Mouse (Mus musculus) natural killer cell, adult 2 months (primary cell): ENCODE results near the gene Ptpn1.
A peak's percentile ranks its signal among the peaks of the same experiment; 100 is the strongest.

Experiments used
- DNase-seq, 2 experiments: peaks; one replicate each; pipeline ENCODE4 v3.0.0; 2022; ENCODE audit warnings: low spot score in 2 of 2

Ptpn1 gene

DNA sequence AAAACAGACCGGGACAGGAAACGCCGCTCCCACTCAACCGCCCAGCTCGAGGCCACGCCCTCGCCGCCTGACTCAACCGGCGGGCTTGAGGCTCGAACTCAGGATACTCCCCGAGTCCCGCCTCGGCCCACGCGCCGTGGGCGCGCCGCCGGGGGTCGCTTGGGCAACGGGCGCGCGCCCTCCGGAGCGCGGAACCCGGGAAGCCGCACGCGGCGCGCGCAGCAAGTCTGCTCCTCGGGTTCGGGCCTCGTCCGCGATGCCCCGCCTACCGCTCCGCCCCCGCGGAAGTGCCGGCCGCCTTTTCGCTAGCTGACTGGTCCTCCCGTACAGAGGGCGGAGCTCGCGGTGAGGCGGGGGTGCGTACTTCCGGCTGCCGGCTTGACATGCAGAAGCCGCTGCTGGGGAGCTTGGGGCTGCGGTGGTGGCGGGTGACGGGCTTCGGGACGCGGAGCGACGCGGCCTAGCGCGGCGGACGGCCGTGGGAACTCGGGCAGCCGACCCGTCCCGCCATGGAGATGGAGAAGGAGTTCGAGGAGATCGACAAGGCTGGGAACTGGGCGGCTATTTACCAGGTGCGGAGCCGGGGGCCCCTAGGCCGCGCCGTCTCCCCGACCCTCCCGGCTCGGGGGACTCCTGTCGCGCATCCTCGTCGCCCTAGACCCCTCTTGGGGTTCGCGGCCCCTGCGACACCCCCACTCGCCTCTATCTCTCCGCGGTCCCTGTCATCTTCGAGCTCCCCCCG lies at the start of gene Ptpn1:
TSS of gene Ptpn1 (plus strand) at position 73 of the 742 bp plus-strand sequence.
- peak; percentile 98 to 99 for DNase-seq

- DNase-seq: no peak
Measured at GRCm38 (mm10) chr2:167886485-167886884, 45.4 kb upstream of the Ptpn1 start.

DNA sequence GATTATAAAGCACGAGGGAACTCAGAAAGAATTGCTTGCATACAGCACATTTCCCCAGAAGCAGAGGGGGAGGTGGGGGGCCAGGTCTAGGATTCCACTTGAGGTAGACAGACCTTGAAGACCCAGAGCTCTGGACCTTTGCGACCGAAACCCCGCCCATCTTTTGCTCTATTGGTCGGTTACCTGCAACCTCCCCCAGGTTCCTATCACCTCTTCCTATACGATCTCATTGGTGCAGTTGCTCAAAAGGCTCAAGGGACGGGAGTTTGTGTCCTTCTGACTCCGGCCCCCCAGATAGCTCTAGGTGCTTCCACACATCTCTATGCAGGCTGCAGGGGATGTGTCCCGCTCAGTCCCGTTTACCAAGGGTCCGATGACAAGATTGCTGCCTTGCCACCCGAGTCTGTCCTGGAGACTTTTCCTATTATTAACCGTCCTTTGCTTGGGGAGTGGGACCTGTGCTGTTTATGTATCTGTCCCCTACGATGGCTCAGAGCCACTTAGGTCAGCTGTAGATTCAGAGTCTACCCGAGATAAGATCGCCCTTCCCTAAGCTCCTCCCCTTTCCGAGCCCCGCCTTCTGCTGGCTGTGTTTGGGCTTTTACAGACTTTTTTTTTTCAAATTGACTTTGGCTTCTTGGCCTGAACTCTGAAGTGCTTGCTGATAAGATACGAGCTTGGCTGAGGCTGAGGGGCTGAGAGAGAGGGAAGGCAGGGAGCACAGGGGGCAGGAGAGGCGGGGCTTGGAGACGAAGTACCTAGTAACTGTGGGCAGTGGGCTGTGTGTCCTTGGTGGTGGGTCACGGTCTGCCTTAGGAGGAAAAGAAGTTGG lies 44.1 kb upstream of the Ptpn1 start:
- peak; percentile 46 to 57 for DNase-seq

- no peak for DNase-seq
Measured at GRCm38 (mm10) chr2:167888834-167889233, 43.0 kb upstream of the Ptpn1 start.

GRCm38 (mm10) chr2:167889886-167890285 lies 42.0 kb upstream of the Ptpn1 start:
- DNase-seq: no peak

DNA sequence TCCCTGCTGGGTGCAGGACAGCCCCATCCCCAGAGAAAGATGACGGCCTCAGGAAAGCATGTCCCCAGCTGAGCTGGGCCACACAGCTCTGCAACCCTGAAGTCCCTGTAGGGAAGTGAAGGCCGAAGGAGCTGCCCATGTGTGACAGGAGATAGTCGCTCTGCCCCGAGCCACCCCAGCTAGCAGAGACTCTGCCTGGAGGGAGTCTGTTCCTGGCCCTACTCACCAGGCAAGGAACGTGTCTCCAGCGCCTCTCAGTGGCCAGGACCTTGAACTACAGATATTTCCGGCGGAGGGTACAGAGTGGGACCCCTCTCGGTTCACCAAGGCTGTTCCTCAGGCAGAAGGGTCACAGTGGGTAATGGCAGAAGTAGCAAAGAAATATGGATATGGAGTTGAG lies 39.9 kb upstream of the Ptpn1 start:
- DNase-seq: peak; percentile 54 to 73

DNA sequence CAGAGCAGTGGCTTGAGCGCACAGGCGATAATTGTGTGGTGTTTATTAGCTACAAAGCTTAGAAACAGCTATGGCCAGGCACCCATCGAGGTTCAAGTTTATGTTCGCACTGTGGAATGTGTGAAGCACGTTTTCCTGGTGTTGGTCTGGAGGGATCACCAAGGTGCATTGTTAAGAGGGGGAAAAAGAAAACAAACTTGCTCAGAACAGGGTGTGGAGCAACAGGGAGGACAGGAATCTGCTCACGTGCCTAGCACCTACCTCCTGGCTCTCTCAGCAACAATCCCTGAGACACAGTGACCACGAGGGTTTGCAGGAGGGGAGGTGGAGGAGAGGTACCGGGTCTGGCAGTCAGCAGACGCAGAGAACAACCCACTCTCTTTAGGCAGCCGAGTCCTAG lies 38.2 kb upstream of the Ptpn1 start:
- no peak for DNase-seq

DNA sequence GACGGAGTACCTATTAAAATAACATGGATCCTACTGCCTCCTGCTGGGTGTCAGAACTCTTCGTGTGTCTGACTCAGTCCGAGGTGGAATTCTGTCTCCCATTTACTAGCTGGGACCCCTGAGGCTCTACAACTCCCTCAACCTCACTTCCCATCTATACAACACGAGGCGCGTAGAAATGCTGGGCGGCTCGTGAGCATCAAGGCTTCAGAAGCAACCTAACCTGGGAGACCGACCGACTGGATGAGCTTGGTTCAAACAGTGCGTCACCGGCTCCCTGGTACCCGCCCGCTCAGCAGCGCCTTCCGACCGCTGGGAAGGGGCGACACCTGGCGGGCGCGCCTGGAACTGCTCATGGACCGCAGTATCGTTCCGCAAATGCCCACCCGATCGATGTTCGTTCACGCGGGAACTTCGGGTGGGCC lies 36.9 kb upstream of the Ptpn1 start:
- peak; percentile 77 to 87 for DNase-seq

DNA sequence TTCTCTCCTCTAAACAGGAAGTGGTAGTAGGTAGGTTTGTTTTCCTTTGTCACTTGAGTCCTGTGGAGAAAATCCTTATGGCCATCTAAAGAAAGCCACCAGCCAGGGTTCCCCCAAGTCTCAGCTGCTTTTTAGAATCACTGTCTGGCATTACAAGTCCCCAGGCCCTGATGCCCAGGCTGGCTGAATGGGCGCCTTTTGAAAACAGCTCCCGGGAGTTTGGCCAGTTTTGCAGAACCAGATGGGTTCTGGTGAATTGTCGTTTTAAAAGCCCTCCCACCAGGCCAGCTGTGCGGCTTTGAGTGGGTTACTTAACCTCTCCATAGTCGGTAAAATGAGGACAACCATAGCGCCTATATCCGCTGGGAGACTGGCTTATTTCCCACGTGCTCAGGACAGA lies 34.0 kb upstream of the Ptpn1 start:
- DNase-seq: no peak

GRCm38 (mm10) chr2:167899989-167900421 lies 31.9 kb upstream of the Ptpn1 start:
- DNase-seq: no peak

- DNase-seq: no peak
Measured at GRCm38 (mm10) chr2:167902116-167902703, 29.6 kb upstream of the Ptpn1 start.

DNA sequence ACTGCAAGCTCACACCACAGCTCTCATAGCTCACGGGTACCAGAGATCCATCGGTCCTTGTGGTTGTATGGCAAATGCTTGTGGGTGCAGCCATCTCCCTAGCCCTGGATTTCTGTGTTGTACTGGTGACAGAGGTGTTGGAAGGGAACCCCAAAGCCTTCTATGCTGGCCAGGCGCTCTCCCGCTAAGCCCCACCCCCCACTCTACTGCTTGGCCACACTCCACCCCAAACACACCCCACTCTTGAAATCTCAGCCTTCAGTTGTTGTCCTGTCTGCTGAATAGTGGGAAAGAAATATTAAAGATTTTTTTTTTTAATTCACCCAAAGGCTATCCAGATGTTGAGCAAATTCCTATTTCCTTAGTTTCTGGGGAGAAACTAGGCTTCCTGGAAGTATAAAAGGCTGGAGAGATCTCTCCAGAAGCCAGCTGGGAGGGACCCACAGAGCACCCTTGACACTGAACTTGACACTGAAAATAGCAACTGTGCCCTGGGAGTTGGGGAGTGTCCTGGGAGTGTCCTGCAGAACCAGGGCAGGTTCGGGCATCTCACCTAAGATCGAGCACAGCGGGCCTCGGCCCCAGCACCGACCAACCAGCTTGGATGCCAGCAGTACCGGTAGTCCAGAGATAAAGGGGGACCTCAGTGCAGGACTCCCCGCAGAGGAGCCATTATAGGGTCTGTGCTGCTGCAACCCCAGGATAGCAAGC lies 28.5 kb upstream of the Ptpn1 start:
- no peak for DNase-seq

DNA sequence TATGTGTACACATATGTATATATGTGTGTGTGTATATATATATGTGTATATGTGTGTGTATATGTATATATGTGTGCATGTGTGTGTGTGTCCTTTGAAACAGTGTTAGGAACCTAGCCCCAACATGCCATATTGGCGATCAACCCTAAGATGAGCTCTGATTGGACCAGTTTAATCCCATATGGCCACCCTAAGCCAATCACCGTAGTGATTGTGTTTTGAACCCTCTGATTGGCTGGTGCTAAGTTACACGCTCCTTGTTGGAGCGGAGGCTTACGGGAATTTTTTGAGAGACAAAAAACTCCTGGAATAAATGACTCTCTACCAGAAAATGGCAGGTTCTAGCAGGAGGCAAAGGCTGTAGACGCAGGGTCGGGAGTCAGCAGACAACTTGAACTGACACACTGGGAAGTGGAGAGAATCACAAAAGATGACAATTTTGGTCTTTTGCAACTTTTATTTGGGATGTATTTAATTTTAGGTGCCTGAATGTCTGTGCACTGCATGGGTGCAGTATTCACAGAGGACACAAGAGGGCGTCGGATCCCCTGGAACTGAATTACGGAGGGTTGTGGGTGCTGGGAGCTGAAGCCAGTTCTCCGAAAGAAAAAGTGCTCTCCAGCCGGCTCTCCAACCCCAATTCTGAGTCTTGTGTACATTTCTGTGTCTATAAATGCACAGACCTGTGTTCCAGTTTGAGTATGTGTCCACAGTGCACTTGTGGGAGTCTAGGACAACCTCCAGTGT lies 27.1 kb upstream of the Ptpn1 start:
- no peak for DNase-seq

GRCm38 (mm10) chr2:167905561-167905960 lies 26.3 kb upstream of the Ptpn1 start:
- no peak for DNase-seq

- no peak for DNase-seq
Measured at GRCm38 (mm10) chr2:167906729-167907128, 25.1 kb upstream of the Ptpn1 start.

GRCm38 (mm10) chr2:167909531-167910177 lies 22.2 kb upstream of the Ptpn1 start:
- DNase-seq: no peak

GRCm38 (mm10) chr2:167910178-167910540 lies 21.7 kb upstream of the Ptpn1 start:
- DNase-seq: no peak

GRCm38 (mm10) chr2:167911511-167911910 lies 20.3 kb upstream of the Ptpn1 start:
- DNase-seq: no peak

GRCm38 (mm10) chr2:167919081-167919480 lies 12.8 kb upstream of the Ptpn1 start:
- DNase-seq: no peak

GRCm38 (mm10) chr2:167920041-167920440 lies 11.8 kb upstream of the Ptpn1 start:
- DNase-seq: no peak
